Mouse (Mus musculus): ENCODE measurements around the gene Fam110a.

Fam110a gene

DNA sequence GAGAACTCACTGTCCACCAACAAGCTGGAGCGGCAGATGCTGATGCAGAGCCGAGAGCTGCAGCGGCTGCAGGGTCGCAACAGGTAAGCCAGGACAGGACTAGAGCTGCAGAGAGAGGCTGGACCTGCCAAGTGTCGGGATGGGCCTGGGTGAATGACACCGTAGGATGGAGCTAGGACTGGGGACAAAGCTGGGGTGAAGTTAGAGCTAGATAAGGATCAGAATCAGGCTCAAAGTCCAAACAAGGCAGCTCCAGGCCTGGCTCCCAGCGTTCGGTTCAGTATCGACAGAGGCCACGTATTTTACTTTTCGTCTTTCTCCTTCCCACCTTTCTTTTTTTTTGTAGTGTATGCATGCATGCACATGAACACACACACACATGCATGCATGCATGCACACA is 52.9 kb downstream of the Fam110a start:
- WGBS, result 95% methylated on average over 11 of the region's 11 CpGs

GRCm38 (mm10) chr2:151925715-151926114 is 54.3 kb downstream of the Fam110a start:
- 46% methylated on average over 4 of the region's 4 CpGs for WGBS

- 75% methylated on average over 7 of the region's 7 CpGs for WGBS
Observed at GRCm38 (mm10) chr2:151924276-151924675, 55.7 kb downstream of the Fam110a start.

DNA sequence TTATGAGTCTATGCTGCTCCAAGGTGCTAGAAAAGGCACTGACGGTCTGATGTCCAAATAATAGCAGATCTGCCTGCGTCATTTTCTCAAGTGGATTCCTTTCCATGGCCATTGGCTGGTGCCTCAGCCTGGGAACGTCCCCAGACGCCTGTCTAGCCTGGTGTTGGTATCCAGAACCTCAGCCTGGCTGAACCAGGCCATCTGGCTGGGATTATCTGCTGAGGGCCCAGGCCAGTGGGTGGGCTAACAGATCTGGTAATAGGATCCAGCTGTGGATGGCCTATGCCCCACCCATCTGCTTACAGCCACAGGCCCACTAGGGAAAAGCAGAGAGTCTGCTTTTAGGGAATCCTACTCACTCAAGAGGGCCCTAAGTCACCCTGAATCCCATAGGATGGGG is 58.4 kb downstream of the Fam110a start:
- 83% methylated on average over 4 of the region's 4 CpGs for WGBS

GRCm38 (mm10) chr2:151921068-151921467 is 59.0 kb downstream of the Fam110a start:
- WGBS, result 79% methylated on average over 8 of the region's 8 CpGs
